Mouse (Mus musculus) liver, embryonic 11.5 days (tissue): ENCODE measurements at regions not wholly inside any gene's neighbourhood (a gene's known extent, or its start where the extent isn't known, plus 50 kb on each side); places are given as distances from the start of the nearest gene placed in this dataset.
A peak's percentile ranks its signal among the peaks of the same experiment; 100 is the strongest.

ENCODE experiments used
- ATAC-seq: fragments of 200-750 bp; cut with Nextera tagmentation; replicated peaks from 2 replicates; pipeline ENCODE4 v1.8.0; 2017; ENCODE audit warnings: moderate number of reproducible peaks, mild to moderate bottlenecking, moderate TSS enrichment, moderate library complexity; ENCODE audit not compliant: low FRiP score
- DNase-seq: peaks from one replicate; pipeline ENCODE4 v3.0.0-alpha.2; 2017; ENCODE audit warnings: low spot score
- H3K27ac ChIP-seq: fragments of 300-500 bp; sonication (generic); 2 replicates; pipeline ENCODE4 v1.5.1; 2014; ENCODE audit warnings: mild to moderate bottlenecking, low read depth, low read length, control low read depth
- H3K27me3 ChIP-seq: fragments of 300-500 bp; sonication (generic); replicated peaks from 2 replicates; pipeline ENCODE4 v1.6.1; 2014; ENCODE audit warnings: low read length, mixed read lengths; ENCODE audit not compliant: control insufficient read depth, insufficient read depth
- H3K36me3 ChIP-seq: fragments of 300-500 bp; sonication (generic); 2 replicates; pipeline ENCODE4 v1.6.1; 2014; ENCODE audit warnings: mild to moderate bottlenecking, low read length, moderate library complexity, mixed read lengths; ENCODE audit not compliant: control insufficient read depth, insufficient read depth
- H3K4me1 ChIP-seq: fragments of 300-500 bp; sonication (generic); replicated peaks from 2 replicates; pipeline ENCODE4 v1.6.1; 2014; ENCODE audit warnings: low read length, mixed read lengths; ENCODE audit not compliant: control insufficient read depth, insufficient read depth
- H3K4me2 ChIP-seq: fragments of 300-500 bp; sonication (generic); 2 replicates; pipeline ENCODE4 v1.6.1; 2014; ENCODE audit warnings: mild to moderate bottlenecking, control low read depth, moderate library complexity
- H3K4me3 ChIP-seq: fragments of 300-500 bp; sonication (generic); 2 replicates; pipeline ENCODE4 v1.5.1; 2014; ENCODE audit warnings: low read depth, low read length, control low read depth
- H3K9ac ChIP-seq: fragments of 300-500 bp; sonication (generic); 2 replicates; pipeline ENCODE4 v1.6.1; 2014; ENCODE audit warnings: low read depth, low read length, control low read depth
- H3K9me3 ChIP-seq: fragments of 300-500 bp; sonication (generic); 2 replicates; pipeline ENCODE4 v1.6.1; 2016; ENCODE audit warnings: low read length, inconsistent platforms, mixed read lengths; ENCODE audit not compliant: control insufficient read depth
- WGBS: fragments of 180-500 bp; shearing (Covaris S2); extraction: QIAGEN DNeasy Blood & Tissue Kit; methylation state at CpG from one replicate; pipeline ENCODE4 v1.1.7; 2014; 5-methylcytosine and 5-hydroxymethylcytosine counted together

DNA sequence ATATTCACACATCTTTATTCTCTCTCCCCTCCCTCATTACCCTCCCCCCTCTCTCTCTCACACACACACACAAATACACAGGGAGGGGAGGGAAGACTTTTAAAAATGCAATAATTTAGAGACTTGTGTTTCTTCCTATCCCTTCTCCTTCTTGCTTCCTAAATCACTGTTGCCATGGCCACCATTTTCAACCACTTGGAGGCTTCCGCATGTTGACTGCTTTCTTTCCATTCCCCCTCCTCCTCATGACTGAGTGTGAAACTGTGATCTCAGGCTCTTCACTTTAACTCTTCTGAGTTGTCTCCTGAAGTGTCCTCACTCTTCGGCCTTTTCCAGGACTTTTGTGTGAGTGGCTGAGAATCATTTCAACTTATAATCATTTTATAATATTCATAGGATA lies 81.2 kb upstream of the Daam1 start:
- no peak overlapping the region for H3K4me2 ChIP-seq
- ATAC-seq (no peak), DNase-seq (no peak)
- H3K4me3 ChIP-seq = no peak overlapping the region
- H3K27ac ChIP-seq = no peak overlapping the region
- H3K36me3 ChIP-seq = no peaks in the 10 kb centered on the region
- no peak overlapping the region for H3K9ac ChIP-seq
- WGBS = 83% methylated on average over 2 of the region's 2 CpGs
- H3K9me3 ChIP-seq = no peaks in the 10 kb centered on the region
- H3K4me1 ChIP-seq = no peaks in the 10 kb centered on the region
- no peaks in the 10 kb centered on the region for H3K27me3 ChIP-seq

DNA sequence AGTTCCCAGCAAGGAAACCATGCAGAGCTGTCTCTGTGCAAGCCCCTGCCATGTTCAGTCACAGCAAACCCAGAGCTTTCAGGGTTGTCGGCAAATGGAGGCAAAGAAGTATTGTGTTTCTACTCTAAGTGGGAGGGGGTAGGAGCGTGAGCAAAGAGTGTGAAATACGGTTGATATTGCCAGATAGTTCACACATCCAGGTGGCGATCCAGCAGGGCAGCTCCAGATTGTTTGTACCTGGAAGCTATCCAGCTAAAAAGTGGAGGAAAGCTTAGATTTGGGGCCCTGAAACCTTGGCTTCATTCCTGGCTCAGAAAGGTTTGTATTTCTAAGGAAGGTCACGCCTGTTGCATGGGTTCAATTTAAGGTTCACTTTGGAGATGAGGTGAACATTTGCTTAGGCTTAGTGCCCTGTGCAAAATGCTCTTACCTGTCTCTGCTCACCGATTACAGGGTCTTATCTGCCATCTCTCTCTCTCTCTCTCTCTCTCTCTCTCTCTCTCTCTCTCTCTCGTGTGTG lies 78.1 kb upstream of the Daam1 start:
- Histone ChIP-seq H3K4me3 (no peak overlapping the region), H3K4me1 (no peaks in the 10 kb centered on the region), H3K9ac (no peak overlapping the region), H3K4me2 (no peak overlapping the region), H3K9me3 (no peaks in the 10 kb centered on the region), H3K27me3 (no peaks in the 10 kb centered on the region), H3K36me3 (no peaks in the 10 kb centered on the region), H3K27ac (no peak overlapping the region)
- DNase-seq = peak; percentile 18
- WGBS = 53% methylated on average over 7 of the region's 7 CpGs
- no peak for ATAC-seq

DNA sequence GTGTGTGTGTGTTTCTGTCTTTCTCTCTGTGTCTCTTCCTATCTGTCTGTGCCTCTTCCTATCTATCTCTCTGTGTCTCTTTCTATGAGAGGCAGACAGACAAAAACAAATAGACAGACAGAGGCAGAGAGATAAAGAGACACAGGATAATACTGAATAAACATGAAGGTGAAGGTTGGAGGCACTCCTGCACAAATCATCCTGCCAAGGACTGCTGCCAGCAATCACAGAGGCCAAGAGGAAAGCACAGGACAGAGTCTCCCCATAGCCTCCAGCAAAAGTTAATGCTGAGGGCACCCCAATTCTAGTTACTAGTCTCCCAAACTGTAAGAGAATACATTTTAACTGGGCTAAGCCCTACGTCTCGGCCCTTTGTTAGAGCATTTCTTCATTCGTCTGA lies 77.6 kb upstream of the Daam1 start:
- no peaks in the 10 kb centered on the region for H3K4me1 ChIP-seq
- no peaks in the 10 kb centered on the region for H3K27me3 ChIP-seq
- H3K27ac ChIP-seq = no peak overlapping the region
- WGBS = 83% methylated on average over 3 of the region's 3 CpGs
- no peak overlapping the region for H3K9ac ChIP-seq
- no peaks in the 10 kb centered on the region for H3K36me3 ChIP-seq
- H3K9me3 ChIP-seq = no peaks in the 10 kb centered on the region
- ATAC-seq (no peak), DNase-seq (peak; percentile 15)
- H3K4me3 ChIP-seq = no peak overlapping the region
- no peak overlapping the region for H3K4me2 ChIP-seq

DNA sequence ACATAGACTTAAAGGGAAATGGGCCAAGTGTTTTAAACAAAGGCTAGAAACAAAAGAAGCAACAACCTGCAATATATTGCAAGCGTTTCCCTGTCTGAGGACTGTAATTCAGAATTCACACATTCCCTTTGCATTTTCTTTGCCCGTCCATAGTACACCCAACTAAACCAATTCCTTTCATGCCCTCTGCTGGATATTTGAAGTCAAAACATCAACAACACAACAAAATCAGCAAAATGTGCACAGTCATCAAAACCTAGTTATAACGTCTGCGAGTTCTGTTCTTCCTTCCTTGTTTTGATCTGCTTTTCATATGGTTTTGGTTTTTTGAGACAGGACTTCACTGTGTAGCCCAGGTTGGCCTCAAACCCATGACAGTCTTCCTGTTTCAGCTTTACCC lies 67.7 kb upstream of the Daam1 start:
- no peak overlapping the region for H3K4me3 ChIP-seq
- 62% methylated on average over 4 of the region's 4 CpGs for WGBS
- no peak overlapping the region for H3K9ac ChIP-seq
- H3K9me3 ChIP-seq = no peaks in the 10 kb centered on the region
- no peaks in the 10 kb centered on the region for H3K27me3 ChIP-seq
- H3K36me3 ChIP-seq = no peaks in the 10 kb centered on the region
- ATAC-seq (no peak), DNase-seq (no peak)
- H3K4me2 ChIP-seq = no peak overlapping the region
- H3K27ac ChIP-seq = no peak overlapping the region
- H3K4me1 ChIP-seq = no peaks in the 10 kb centered on the region

DNA sequence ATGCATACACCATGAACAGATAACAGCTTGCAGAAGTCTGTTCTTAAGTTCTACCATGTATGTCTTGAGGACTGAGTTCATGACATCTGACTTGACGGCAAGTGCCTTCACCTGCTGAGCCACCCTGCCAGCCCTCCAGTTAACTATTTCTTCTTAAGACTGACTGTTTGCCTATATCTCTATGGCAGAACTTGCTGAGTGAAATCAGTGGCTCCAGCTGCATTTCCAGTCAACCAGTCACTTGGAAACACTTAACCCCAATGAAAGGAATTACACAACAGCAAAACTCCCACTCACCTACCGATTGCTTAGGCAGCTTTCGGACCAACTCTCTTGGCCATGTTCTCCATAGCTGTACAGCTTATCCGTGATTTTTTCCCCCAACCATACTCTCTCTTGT lies 64.8 kb upstream of the Daam1 start:
- no peak for DNase-seq
- Histone ChIP-seq H3K4me1 (no peaks in the 10 kb centered on the region), H3K27me3 (no peaks in the 10 kb centered on the region), H3K4me3 (no peak overlapping the region), H3K27ac (no peak overlapping the region), H3K9ac (no peak overlapping the region), H3K4me2 (no peak overlapping the region), H3K9me3 (no peaks in the 10 kb centered on the region), H3K36me3 (no peaks in the 10 kb centered on the region)
- ATAC-seq = no peak
- 88% methylated on average over 4 of the region's 4 CpGs for WGBS

DNA sequence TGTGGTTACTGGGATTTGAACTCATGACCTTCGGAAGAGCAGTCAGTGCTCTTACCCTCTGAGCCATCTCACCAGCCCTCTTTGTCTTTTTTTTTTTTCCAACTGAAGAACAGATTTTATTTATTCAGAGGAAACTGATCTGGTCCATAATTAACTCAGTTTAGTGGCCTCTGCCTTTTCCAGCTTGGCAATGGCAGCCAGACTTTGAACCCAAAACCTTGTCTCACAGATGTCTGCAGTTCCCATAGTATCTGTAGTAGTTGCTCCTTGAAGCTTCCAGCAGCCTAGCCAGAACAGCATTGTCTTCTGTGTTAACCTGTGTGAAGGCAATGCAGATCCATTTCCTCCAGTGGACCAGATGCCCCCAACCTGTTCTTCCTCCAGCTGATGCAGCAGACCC lies 64.2 kb upstream of the Daam1 start:
- Histone ChIP-seq H3K4me3 (no peak overlapping the region), H3K36me3 (no peaks in the 10 kb centered on the region), H3K27me3 (no peaks in the 10 kb centered on the region), H3K4me2 (no peak overlapping the region), H3K4me1 (no peaks in the 10 kb centered on the region), H3K27ac (no peak overlapping the region), H3K9ac (no peak overlapping the region), H3K9me3 (no peaks in the 10 kb centered on the region)
- no peak for DNase-seq
- WGBS = 90% methylated on average over 1 of the region's 1 CpGs
- no peak for ATAC-seq

DNA sequence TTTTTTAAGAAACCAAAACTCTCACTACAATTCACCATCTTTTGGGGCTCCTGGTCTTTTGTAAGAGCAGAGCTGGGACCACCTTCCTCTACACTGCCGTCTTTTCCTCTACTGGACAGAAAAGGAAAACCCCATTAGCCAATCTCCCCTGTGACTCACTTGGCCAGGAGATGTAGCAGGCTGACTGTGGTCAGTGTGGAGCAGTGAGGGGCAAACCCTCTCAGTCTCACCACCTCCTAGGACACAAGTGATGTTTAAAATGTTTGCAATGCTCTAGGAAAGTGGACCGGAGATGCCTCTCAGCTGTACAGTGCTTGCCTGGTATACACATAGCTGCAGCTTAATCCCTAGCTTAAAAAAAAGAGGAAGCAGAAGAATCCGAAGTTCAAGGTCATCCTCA lies 63.0 kb upstream of the Daam1 start:
- no peaks in the 10 kb centered on the region for H3K9me3 ChIP-seq
- 44% methylated on average over 3 of the region's 3 CpGs for WGBS
- DNase-seq (no peak), ATAC-seq (no peak)
- no peaks in the 10 kb centered on the region for H3K36me3 ChIP-seq
- no peak overlapping the region for H3K4me3 ChIP-seq
- H3K4me2 ChIP-seq = no peak overlapping the region
- no peaks in the 10 kb centered on the region for H3K4me1 ChIP-seq
- no peak overlapping the region for H3K27ac ChIP-seq
- H3K9ac ChIP-seq = no peak overlapping the region
- no peaks in the 10 kb centered on the region for H3K27me3 ChIP-seq

DNA sequence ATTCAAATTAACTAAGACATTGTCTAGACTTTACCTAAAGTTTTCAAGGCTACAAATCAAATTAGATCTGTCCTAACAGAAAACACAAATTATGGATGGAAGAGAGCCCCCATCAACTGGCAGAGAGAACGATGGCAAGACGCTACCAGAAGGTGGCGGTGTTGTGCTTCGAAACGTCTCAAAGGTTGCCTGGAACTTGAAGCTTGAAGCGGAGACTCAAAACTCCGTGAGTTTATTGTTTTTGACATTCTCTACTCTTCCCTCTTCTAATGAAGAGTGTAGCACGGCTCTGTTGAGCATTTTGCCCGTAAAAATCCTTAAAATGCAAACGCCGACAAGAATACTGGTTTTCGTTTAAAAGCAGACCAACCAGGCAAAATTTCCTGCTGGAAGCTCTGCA lies 62.4 kb upstream of the Daam1 start:
- Histone ChIP-seq H3K4me3 (peak overlapping the region; percentile 23; the same call in 1 of the 2 replicates), H3K27me3 (no peaks in the 10 kb centered on the region), H3K36me3 (no peaks in the 10 kb centered on the region), H3K27ac (no peak overlapping the region), H3K9ac (peak overlapping the region; percentile 37; the same call in 1 of the 2 replicates), H3K9me3 (no peaks in the 10 kb centered on the region), H3K4me1 (no peaks in the 10 kb centered on the region), H3K4me2 (peak overlapping the region; percentile 61)
- WGBS = 3% methylated on average over 12 of the region's 12 CpGs
- DNase-seq (peak; percentile 68), ATAC-seq (no peak)

DNA sequence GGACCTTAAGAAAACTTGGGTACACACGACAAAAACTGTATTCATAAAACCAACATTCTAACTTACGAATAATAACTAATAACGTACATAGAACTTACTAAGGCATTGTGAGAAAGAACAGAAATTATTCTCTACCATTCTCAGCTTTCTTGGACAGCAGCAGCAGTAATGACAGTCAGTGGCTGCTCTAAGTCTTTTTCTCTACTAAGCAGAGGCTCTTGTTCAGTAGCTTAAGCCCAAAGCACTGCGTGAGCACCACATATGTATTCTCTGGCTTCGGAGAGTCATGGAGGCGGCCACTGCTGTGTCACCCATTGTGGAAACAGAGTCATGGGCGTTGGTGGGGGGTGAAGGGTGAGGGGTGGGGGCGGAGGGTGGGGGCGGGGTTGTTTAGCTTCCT lies 62.0 kb upstream of the Daam1 start:
- DNase-seq = no peak
- H3K4me1 ChIP-seq = no peaks in the 10 kb centered on the region
- H3K4me2 ChIP-seq = peak overlapping the region; percentile 61
- peak overlapping the region; percentile 23; the same call in 1 of the 2 replicates for H3K4me3 ChIP-seq
- H3K9me3 ChIP-seq = no peaks in the 10 kb centered on the region
- 31% methylated on average over 9 of the region's 9 CpGs for WGBS
- H3K36me3 ChIP-seq = no peaks in the 10 kb centered on the region
- no peaks in the 10 kb centered on the region for H3K27me3 ChIP-seq
- no peak overlapping the region for H3K27ac ChIP-seq
- ATAC-seq = no peak
- H3K9ac ChIP-seq = peak overlapping the region; percentile 37; the same call in 1 of the 2 replicates
